Mouse (Mus musculus) adrenal gland, postnatal 10 days (tissue): Measurements from ENCODE around the gene Olfr560. TPM values are rescaled to one million over a fixed set of nuclear protein-coding genes. Genes with fewer than 3 reads are reported as not detected.

Experiments
- DNase-seq: peaks from one replicate; pipeline ENCODE4 v3.0.0; 2021; ENCODE audit warnings: mixed read lengths
- long read RNA-seq, 2 experiments: library from polyadenylated mRNA; stranded (forward); transcript quantifications; one replicate each; pipeline ENCODE4 v2.0.0; 2021
- total RNA-seq, 2 experiments: library from RNA; stranded (reverse); gene quantifications; 2 replicates each; pipeline ENCODE4 v1.2.3; 2021

The Olfr560 gene
- not detected for total RNA-seq
- long read RNA-seq, experiment 1, partial matches to known transcripts: 0 of 1 reads
- long read RNA-seq, experiment 1, other reads (novel, unspliced or antisense): 1 of 1 reads
- long read RNA-seq, experiment 2: 0 reads

GRCm38 (mm10) chr7:102759266-102759665 is at the start of gene Olfr560, which contains the start of gene Olfr78:
Gene Olfr560 (minus strand): TSS chr7:102759366.
Gene Olfr78 (minus strand): TSS chr7:102759471.
- no peak for DNase-seq

DNA sequence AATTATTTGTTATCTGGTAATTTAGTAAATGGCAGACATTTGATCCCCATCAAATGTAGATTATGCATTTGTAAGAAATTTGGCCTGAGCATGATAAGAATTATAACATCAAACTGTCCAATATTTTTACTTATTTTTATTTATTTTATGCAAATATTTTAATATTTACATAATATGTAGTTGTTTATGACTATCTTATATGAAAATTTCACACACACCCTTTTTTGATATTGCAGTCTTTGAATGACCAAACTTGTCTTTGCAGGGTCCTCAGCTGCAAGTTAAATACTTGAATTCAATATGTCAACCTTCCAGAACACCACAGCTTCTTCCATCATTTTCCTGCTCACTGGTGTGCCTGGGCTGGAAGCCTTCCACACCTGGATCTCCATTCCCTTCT is 44.0 kb upstream of the Olfr560 start, which contains the start of gene Olfr564:
Gene Olfr564 (plus strand): TSS at position 301 of the 400 bp plus-strand sequence.
- DNase-seq: no peak

GRCm38 (mm10) chr7:102770921-102771320 is 11.8 kb upstream of the Olfr560 start, which contains the start of gene Olfr561:
Gene Olfr561 (plus strand): TSS chr7:102771221.
- DNase-seq: no peak

- peak; percentile 31 for DNase-seq
These were observed 7.1 kb downstream of the Olfr560 start for GRCm38 (mm10) chr7:102752086-102752485.

DNA sequence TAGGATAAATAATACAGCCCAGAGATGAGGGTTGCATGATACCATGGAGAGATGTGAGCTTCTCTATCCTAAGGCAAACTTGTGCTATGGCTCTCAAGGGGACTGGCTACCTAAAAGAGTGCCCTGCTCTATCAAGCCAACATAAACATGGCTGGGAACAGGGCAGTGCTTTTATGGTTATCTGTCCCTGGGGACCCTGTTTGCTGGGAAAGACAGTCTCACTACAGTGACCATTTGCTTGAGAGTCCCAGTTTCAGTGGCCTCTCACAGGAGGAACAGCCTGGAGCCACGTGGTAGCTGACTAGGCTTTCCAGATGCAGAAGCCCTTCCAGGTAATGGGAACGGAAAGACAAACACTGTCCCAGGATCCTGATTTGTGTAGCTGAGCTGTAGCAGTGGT is 21.5 kb downstream of the Olfr560 start:
- DNase-seq: no peak

- DNase-seq: no peak
These were observed 25.4 kb downstream of the Olfr560 start for GRCm38 (mm10) chr7:102733793-102734192.

DNA sequence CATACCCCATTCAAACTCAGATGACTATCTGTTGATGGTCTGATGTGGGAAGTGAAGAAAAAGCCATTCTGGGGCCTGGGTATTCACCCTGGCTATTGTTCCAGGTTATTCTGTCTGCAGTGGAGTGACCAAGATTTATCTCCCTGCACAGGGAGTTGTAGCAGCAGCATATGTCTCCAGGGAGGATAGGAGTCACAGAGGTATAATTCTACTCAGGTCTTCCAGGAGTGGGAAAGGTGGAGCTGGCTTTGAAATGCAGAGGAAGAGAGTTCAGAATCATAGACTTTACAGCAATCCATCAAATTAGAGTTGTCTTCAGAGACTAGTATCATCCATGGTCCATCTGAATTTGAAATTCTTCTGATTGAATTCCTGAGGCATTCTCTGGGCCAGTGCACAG is 31.8 kb downstream of the Olfr560 start, which contains the start of gene Olfr559:
Gene Olfr559 (minus strand): TSS at position 101 of the 400 bp plus-strand sequence.
- no peak for DNase-seq

DNA sequence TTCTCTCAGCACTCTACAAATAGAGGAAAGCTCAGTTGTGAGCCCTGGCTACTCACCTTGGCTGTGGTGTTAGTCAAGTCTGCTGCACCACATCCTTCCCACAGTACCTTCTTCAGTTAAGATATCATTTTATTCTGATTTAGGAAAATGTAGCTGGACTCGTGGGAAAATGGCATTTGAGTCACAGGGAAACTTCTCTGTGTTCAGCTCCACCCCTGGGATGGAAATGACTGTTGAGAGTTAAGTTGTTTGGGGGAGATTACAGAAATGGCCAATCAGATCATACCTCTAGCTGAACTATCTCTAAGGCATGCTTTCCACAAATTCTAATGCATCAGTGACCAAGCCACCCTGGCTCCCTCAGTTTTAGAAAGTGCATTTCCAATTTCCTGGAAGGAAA is 40.2 kb downstream of the Olfr560 start, which contains the start of gene Olfr33:
Gene Olfr33 (minus strand): TSS at position 101 of the 400 bp plus-strand sequence.
- DNase-seq: no peak

GRCm38 (mm10) chr7:102701915-102702314 is 57.3 kb downstream of the Olfr560 start, which contains the start of gene Olfr558:
Gene Olfr558 (plus strand): TSS chr7:102702215.
- DNase-seq: no peak

Other genes with a start within 250 kb of the Olfr560 start
- not detected for gene Olfr547, start 224.6 kb downstream of the Olfr560 start, total RNA-seq
- not detected for gene Olfr548-ps1, start 218.5 kb downstream of the Olfr560 start, total RNA-seq
- not detected for gene Olfr549, start 209.5 kb downstream of the Olfr560 start, total RNA-seq
- 10 to 100 TPM; 10.1 to 15.8 TPM for gene Trim21, start 193.9 kb downstream of the Olfr560 start, total RNA-seq
- gene Olfr550, start 187.9 kb downstream of the Olfr560 start, total RNA-seq: not detected
- not detected for gene Olfr551, start 167.5 kb downstream of the Olfr560 start, total RNA-seq
- under 1 TPM in 1 of 2 experiments, not detected in 1; 0.12 TPM for gene Olfr552, start 161.6 kb downstream of the Olfr560 start, total RNA-seq
- not detected for gene Olfr553, start 141.1 kb downstream of the Olfr560 start, total RNA-seq
- gene Olfr554, start 120.9 kb downstream of the Olfr560 start, total RNA-seq: not detected
- not detected for gene Olfr555, start 100.5 kb downstream of the Olfr560 start, total RNA-seq
- gene Olfr556, start 94.5 kb downstream of the Olfr560 start, total RNA-seq: not detected
- gene Trim68, start 72.0 kb downstream of the Olfr560 start, total RNA-seq: 10 to 100 TPM in 1 of 2 experiments, 1 to 10 TPM in 1; 6.1 to 14.3 TPM
- gene Olfr557, start 63.5 kb downstream of the Olfr560 start, total RNA-seq: not detected
- 1 to 10 TPM; 1.4 to 2.6 TPM for gene Olfr558, start 57.2 kb downstream of the Olfr560 start, total RNA-seq
- not detected for gene Olfr33, start 40.3 kb downstream of the Olfr560 start, total RNA-seq
- gene Olfr559, start 31.9 kb downstream of the Olfr560 start, total RNA-seq: not detected
- gene Olfr78, start 105 bp upstream of the Olfr560 start, total RNA-seq: 1 to 10 TPM; 1.5 to 2.6 TPM
- not detected for gene Olfr561, start 11.9 kb upstream of the Olfr560 start, total RNA-seq
- not detected for gene Olfr564, start 44.1 kb upstream of the Olfr560 start, total RNA-seq
- not detected for gene Olfr566, start 99.4 kb upstream of the Olfr560 start, total RNA-seq
- gene Olfr568, start 117.8 kb upstream of the Olfr560 start, total RNA-seq: not detected
- not detected for gene Olfr569, start 131.5 kb upstream of the Olfr560 start, total RNA-seq
- not detected for gene Olfr570, start 135.2 kb upstream of the Olfr560 start, total RNA-seq
- gene Olfr571, start 158.2 kb upstream of the Olfr560 start, total RNA-seq: not detected
- gene Olfr572, start 165.0 kb upstream of the Olfr560 start, total RNA-seq: not detected
- gene Olfr573-ps1, start 183.2 kb upstream of the Olfr560 start, total RNA-seq: not detected
- gene Olfr574, start 189.1 kb upstream of the Olfr560 start, total RNA-seq: not detected
- not detected for gene Olfr575, start 199.4 kb upstream of the Olfr560 start, total RNA-seq
- not detected for gene Olfr576, start 203.3 kb upstream of the Olfr560 start, total RNA-seq
- gene Olfr577, start 216.6 kb upstream of the Olfr560 start, total RNA-seq: not detected
- gene Olfr578, start 230.0 kb upstream of the Olfr560 start, total RNA-seq: not detected